Mouse (Mus musculus) CD4-positive, CD25-positive, alpha-beta regulatory T cell, adult 2 months (primary cell): Measurements from ENCODE around the gene Nfx1.

Experiments used
- DNase-seq: peaks from one replicate; pipeline ENCODE4 v3.0.0-alpha.2; 2012; ENCODE audit warnings: low read depth, low spot score

Gene Nfx1

DNA sequence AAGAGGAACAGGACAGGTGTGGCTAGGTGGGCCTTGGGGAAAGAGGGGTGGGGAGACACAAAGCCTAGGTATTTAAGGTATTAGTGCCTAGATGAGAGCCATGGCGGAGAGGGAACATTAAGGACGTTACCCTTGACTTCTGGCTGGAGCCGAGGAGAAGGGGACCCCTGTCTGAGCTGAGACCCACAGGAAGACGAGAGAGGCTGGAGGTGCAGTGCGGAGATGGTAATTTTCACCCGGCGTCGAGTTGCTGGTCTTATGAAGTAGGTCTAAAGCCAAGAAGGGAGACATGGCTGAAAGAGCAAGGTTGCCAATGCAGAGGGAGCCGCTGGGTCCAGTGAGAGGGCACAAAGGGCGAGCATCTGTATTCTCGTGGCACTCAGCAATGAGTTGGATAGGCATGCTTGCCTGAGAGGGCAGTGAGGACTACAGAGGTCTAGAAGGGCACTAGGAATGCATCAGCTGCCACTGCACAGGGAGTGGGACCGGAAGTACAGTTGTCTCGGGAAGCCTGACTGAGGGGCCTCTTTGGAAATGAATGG, 75.6 kb downstream of the Nfx1 start:
- DNase-seq = no peak

DNA sequence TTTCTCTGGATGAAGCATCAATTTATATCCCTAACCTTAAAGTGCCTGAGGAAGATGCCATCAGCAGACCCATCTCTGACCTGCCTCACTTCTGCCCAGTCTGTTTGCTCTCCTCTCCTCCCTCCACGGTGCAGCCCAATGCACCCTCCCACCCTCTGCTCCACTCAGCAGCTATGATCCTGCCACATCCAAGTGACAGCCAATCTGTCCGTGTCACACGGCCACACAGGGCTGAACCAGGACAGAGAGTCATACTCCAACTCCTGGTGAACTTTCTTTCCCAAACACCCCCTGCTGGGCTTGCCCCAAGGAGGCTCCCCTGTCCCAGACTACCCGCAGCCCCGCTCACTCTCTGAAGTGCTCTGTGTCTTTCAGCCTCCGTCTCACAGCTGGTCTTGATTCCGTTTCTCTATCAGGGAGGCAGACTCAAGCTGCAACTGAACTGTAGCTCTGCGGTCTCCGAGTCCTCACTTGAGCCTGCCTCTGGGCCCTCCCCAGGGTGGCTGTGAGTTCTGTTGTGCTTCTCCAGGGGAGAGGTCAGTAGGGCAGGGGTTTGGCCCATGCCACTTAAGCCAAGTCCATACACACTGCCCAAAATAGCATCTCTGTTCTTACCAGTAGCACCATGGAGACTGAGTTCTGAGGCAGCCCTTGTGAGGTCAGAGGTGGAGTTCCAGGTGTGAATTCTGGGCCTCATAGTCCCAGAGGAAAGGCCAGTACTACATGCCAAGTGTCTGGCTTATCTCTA, 77.0 kb downstream of the Nfx1 start, which contains the start of gene Aqp7:
TSS of gene Aqp7 (minus strand) at position 616 of the 748 bp plus-strand sequence.
- DNase-seq = no peak

DNA sequence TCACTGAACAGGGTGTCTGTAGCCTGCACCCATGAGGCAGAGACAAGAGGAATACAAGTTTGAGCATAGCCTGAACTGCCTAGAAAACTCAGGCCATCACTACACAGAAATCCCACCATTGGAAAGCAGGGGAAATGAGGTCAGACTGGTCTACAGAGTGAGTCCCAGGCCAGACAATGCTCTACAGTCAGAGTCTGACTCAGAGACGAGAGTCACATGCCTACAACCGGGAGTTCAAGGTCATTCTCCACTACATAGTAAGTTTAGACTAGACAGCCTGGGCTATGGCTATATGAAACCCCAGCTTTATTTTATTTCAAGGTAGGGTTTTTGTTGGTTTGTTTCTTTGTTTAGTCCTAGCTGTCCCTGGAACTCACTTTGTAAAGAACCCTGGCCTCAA, 78.2 kb downstream of the Nfx1 start:
- DNase-seq = no peak

DNA sequence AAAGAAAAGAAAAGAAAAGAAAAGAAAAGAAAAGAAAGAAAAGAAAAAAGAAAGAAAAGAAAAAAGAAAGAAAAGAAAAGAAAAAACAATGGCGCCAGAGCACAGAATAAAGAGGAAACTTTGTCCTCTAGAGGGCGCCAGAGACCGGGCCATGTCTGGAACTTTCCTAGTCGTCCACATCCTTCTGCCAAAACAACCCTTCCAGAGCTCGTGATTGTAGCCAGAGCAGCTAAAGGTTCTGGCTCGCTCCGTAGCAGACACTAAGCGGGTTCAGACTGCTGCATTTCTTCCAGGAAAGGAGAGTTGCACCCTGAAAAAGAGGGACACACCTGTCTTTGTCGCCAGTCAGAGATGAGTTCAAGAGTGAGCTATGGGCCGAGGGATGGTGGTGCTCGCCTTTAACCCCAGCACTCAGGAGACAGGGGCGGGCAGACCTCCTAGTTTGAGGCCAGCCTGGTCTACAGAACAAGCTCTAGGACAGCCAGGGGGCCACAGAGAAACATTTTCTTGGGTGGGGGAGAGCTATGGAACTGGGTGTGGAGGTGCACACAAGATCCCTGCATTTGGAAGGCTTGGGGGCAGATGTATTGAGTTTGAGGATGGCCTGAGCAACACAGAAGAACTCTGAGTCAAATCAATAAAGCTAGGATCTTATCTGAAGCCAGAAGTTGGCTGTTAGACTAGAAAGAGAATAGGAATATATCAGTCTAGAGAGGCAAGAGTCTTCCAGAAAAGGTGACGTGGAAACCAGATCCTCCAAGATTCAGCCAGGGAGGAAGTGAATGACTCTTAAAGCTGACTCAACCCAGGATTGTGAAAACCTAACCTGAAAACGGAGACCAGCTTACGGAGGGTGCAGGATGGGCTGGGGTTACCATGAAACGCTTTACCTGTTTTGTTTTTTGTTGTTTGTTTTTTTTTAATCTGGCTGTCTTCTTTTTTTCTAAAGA, 80.3 kb downstream of the Nfx1 start:
- peak; percentile 85 for DNase-seq

DNA sequence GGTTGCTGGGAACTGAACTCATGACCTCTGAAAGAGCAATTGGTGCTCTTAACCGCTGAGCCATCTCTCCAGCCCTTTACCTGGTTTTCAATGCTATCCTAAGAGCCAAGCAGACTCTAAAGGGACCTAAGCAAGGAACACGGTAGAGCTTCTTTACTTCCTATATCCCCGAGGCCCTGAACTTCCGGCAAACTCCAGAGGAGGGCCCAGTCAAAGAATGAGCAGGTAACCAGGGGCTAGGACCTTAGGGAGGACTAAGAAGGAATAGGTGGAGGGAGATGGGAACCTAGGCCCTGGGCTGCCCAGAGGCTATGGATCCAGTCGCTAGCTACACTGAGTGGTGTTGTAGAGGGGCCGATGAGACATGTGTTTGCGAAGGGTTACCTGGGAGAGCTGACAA, 81.1 kb downstream of the Nfx1 start:
- DNase-seq = no peak

DNA sequence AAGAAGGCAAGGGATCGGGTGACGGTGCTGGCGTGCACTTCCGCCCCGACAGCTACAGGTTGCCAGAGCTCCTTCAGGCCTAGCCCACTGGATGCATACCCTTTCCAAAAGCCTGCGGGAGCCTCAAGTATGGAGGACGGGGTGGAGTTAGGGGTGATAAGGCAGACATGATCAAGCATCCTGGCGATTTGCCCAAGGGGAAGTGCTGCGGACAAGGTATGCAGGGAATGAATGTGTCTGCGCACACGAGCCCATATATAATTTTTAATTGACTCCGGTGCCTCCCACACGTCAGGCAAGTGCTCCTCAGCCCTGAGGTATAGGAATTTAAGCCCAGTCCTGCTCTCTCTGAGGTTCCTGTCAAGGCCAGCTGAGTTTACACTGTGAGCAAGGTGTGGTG, 84.4 kb downstream of the Nfx1 start:
- no peak for DNase-seq

DNA sequence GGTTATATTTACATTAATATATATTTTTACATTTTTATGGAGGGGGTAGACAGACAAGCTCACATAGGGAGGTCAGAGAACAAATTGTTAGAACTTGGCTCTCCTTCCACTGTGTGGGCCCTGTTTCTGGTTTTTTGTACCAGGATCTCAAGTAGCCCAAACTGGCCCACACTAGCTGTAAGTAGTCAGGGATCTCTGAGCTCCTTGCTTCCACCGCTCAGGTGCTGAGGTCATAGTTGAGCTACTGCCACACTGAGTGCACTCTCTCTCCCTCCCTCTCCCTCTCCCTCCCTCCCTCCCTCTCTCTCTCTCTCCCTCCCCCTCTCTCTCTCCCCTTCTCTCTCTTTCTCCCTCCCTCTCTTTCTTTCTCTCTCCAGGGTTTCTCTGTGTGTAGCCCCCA, 85.5 kb downstream of the Nfx1 start:
- DNase-seq = no peak

DNA sequence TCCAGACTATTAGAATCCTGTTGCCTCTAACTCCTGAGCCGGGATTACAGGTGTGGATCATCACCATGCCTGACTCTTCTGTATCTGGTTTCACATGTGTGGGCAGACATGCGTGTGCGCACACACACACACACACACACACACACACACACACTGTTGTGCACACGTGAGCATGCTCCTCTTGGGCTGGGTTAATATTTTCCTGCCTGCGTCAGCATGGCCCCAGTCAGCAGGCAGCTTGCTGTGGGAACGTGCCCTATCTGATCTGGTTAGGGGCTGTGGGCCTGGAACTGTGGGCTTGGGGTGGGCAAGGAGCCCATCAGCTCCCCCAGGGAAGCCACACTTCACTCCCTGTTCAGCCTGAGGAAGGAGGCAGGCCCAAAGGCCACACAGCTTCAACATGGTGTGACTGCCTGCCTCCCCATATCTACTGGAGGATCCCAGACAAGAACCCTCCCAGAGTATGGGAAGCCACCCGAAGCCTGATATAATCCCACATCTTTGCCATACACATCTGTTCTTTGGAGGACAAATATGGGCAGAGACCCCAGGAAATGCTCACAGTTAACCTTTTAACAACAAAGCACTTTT, 86.1 kb downstream of the Nfx1 start:
- DNase-seq = no peak

DNA sequence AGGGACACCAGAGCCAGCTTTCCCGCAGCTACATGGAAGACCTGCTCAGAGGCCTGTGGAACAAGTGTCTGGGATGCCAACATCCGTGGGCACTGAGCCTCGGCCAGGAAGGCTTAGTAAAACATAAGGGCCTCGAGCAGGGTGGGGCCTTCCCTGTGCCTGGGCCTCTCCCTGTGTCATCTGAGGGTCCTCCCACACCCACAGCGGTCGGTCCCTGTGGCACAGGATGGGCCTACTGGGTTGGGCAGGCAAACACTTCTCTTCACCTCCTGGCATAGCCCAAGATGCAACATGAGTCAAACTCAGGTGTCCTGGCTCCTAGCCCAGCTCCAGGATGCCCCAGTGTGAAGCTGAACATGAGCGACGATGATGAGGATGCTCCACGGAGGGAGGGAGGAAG, 86.7 kb downstream of the Nfx1 start:
- no peak for DNase-seq

DNA sequence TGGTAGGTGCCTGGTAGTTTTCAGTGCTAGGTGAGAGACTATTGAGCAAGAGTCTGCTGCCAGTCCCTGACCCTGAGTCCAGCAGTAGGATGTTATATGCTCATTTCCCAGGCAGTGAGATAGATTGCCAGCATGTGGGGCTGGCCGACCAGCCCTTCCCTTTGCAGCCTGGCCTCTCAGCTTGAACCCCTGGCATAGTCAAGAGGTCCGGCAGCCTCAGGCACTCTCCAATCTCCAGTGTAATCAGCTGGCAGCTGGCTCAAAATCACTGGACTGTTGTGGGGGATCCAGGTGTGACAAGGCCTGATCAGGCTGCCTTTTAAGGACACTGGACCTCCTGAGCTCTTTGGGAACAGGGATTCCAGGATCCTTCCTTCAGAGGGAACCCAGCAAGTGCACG, 92.6 kb downstream of the Nfx1 start:
- DNase-seq = no peak

DNA sequence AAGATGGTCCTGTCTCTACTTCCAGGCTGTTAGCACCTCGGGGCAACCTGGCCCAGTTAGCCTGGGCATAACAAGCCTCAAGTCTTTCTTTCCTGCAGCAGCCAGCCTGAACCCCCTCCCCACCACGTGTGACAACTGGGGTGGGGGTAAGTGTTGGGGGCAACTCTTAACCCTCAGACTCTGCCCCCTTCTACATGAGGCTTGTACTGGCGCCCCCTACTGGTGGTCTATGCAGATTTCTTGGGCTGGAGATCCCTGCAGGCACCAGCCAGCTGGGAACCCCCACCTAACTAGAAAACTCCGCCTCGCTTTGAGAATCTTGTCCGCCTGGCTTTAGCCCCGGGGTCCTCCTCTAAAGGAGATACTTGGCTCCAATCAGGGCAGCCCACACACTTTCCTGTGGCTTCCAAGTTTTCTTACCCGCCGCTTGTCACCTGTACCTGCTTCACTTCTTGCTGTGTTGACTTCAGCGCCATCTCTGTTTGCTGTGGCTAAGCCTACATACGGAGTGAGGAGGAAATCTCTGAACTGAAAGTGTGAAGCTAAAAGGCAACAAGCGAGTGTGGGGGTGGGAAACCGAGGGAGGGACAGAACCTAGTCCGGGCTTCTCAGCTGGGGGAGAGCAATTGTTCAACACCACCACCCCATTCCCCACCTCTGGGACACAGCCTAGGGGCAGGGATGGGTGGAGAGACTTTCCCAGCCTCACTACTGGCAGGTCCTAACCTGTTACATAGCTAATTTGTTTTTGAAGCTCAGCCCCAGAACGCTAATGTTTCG, 93.4 kb downstream of the Nfx1 start:
- peak; percentile 62 for DNase-seq

DNA sequence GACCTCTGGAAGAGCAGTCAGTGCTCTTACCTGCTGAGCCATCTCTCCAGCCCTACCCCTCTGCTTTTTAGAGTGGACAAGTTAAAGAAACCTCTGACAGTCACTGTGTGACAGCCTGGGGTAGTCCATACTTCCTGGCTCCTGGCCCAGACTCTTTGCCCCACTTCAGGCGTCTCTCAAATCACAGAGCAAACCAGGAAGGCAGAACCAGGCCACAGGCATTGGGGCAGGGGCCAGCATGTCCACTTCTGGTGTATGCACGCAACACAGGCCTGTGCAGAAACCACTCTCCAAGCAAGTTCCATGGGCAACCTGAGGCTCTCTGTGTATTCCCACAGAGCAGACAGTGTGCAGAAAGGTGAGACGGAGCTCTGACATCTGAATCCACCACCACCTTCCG, 94.5 kb downstream of the Nfx1 start:
- DNase-seq = no peak

DNA sequence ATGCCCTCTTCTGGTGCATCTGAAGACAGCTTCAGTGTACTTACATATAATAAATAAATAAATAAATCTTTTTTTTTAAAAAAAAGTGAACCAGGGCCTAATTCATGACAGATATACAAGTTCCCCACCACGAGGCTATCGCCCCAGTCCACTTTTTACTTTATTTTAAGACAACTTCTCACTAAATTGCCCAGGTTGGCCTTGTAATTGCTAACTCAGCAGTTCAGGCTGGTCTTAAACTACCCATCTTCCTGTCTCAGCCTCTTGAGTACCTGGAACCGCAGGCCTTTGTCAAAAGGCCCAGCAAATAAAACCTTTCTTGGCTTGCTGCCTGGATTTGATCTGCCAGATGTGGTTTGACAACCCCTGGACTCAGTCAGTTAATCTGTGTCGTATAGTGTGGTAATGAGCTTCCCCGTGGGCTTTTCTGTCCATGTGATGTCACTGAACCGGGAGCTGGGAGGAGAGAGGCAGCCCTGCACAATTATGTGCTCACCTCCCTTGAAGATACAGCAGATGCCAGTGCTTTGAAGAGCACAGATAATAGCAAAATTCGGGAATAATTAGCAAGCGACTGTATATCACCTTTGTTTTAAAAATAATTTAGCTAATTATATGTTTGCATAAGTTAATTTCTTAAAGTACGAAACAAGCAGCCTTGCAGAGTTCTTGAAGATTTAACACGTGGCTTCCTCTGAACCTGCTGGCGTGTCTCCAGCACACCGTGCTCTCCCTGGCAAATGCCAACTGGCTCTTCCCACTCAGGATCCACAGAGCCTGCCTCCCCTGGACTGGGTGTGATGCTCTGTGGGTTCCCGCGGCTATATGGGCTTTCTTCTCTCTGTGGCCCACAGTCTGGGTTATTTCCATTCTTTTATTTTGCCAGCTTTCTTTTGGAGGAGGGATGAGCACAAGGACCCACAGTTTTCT, 101.1 kb downstream of the Nfx1 start:
- no peak for DNase-seq

DNA sequence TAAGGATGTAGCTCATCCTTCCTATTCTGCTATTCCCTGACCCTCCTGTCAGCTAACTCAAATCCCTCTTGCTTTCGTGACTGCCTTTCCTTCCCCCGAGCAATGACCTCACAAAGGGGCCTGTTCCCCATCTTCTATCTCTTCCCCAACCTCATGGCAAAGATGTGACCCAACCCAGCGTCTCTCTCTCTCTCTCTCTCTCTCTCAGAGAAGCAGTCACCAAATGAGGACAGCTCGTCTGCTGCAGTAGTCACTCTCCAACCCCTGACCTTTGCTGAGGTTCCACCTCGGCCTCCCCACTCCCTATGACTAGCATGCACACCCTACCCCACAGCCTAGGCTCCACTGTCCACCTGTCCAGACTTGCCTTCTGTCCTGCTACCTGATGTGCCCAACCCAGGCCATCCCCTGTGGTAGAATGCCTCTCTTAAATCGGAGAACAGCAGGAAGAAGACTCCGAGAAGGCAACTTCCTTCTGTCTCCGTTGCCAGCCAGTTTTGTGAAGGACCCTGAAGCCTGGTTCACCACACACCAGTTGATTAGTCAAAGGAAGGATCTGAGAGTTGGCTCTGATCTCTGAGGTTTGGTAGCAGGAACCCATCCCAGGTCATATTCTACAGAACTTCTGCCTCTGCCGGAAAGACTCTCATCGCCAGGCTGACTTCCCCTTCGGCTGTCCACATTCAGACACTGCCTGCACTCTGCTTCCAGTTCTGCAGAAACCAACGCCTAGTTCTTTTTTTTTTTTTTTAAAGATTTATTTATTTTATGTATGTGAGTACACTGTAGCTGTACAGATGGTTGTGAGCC, 102.5 kb downstream of the Nfx1 start:
- DNase-seq = no peak

DNA sequence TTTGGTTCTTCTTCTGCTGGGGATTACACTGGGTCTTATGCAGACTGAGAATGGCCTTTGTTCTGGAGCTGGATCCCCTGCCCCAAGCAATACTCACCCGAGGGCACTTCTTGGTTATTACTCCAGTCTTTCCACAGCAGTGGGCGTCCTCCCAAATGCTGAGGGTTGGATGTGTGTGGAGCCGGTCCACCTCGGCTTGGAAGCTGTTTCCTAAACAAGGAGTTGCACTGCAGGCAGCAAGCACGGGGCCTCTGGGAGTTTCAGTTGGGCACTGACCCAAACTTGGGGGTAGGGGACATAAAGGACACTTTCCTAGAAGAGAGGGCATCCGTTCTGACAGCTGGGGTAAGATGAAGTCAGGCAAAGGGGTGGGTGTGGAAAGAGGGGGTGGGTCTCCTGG, 103.8 kb downstream of the Nfx1 start:
- no peak for DNase-seq
